Mouse (Mus musculus): ENCODE results near the gene Ergic3. TPM values are rescaled to one million over a fixed set of nuclear protein-coding genes. Genes with fewer than 3 reads are reported as not detected.
A peak's percentile ranks its signal among the peaks of the same experiment; 100 is the strongest.

The Ergic3 gene
- total RNA-seq, 1 experiment from 2014 or later: 84.0 TPM

- ATAC-seq (replicated peaks in 1 of 2; ENCODE audit: insufficient read depth in 1 of 2, low FRiP score in 2 of 2, low TSS enrichment in 1 of 2, low read depth in 1 of 2, poor library complexity in 2 of 2, severe bottlenecking in 2 of 2): no peak
These were observed 35.1 kb downstream of the Ergic3 start for GRCm38 (mm10) chr2:156042903-156043302.

- no peak; a peak in 1 of 4 replicates for ATAC-seq (replicated peaks in 1 of 2; ENCODE audit: insufficient read depth in 1 of 2, low FRiP score in 2 of 2, low TSS enrichment in 1 of 2, low read depth in 1 of 2, poor library complexity in 2 of 2, severe bottlenecking in 2 of 2)
These were observed 40.1 kb downstream of the Ergic3 start for GRCm38 (mm10) chr2:156047929-156048328.

- ATAC-seq (replicated peaks in 1 of 2; ENCODE audit: insufficient read depth in 1 of 2, low FRiP score in 2 of 2, low TSS enrichment in 1 of 2, low read depth in 1 of 2, poor library complexity in 2 of 2, severe bottlenecking in 2 of 2): no peak
These were observed 45.0 kb downstream of the Ergic3 start, which contains the start of gene Fer1l4 for GRCm38 (mm10) chr2:156052816-156053215. Gene Fer1l4, minus strand, starts transcription at chr2:156052947.

- ATAC-seq (replicated peaks in 1 of 2; ENCODE audit: insufficient read depth in 1 of 2, low FRiP score in 2 of 2, low TSS enrichment in 1 of 2, low read depth in 1 of 2, poor library complexity in 2 of 2, severe bottlenecking in 2 of 2): peak; percentile 70 to 75
These were observed 57.5 kb downstream of the Ergic3 start, which contains the start of gene Spag4 for GRCm38 (mm10) chr2:156065099-156066041. Gene Spag4, plus strand, starts transcription at chr2:156065175.

GRCm38 (mm10) chr2:156066126-156066525 lies 58.3 kb downstream of the Ergic3 start:
- ATAC-seq (replicated peaks in 1 of 2; ENCODE audit: insufficient read depth in 1 of 2, low FRiP score in 2 of 2, low TSS enrichment in 1 of 2, low read depth in 1 of 2, poor library complexity in 2 of 2, severe bottlenecking in 2 of 2): no peak

Other genes starting within 250 kb of the Ergic3 start
- gene Mmp24, start 232.7 kb upstream of the Ergic3 start, total RNA-seq (2017): 0.10 TPM in 1 of 2 replicates, not detected in the other
- gene BC029722, start 188.6 kb upstream of the Ergic3 start, total RNA-seq (2017): 21.0 and 27.2 TPM in 2 replicates
- 32.9 and 107 TPM in 2 replicates for gene Eif6, start 181.1 kb upstream of the Ergic3 start, total RNA-seq (2017)
- not detected in 2 replicates for gene Fam83c, start 173.2 kb upstream of the Ergic3 start, total RNA-seq (2017)
- 28.0 and 59.3 TPM in 2 replicates for gene Uqcc1, start 77.7 kb upstream of the Ergic3 start, total RNA-seq (2017)
- not detected in 2 replicates for gene Gm15557, start 67.3 kb upstream of the Ergic3 start, total RNA-seq (2017)
- not detected in 2 replicates for gene Gdf5, start 62.7 kb upstream of the Ergic3 start, total RNA-seq (2017)
- gene Cep250, start 51.6 kb upstream of the Ergic3 start, total RNA-seq (2017): 30.9 and 66.9 TPM in 2 replicates
- 0.69 and 1.4 TPM in 2 replicates for gene 6430550D23Rik, start 68 bp upstream of the Ergic3 start, total RNA-seq (2017)
- not detected in 2 replicates for gene Fer1l4, start 44.9 kb downstream of the Ergic3 start, total RNA-seq (2017)
- gene Spag4, start 57.1 kb downstream of the Ergic3 start, total RNA-seq (2017): 2.2 and 3.9 TPM in 2 replicates
- gene Cpne1, start 103.9 kb downstream of the Ergic3 start, total RNA-seq (2017): 19.0 and 19.3 TPM in 2 replicates
- 30.1 and 79.7 TPM in 2 replicates for gene Rbm12, start 103.9 kb downstream of the Ergic3 start, total RNA-seq (2017)
- gene Gm28036, start 119.0 kb downstream of the Ergic3 start, total RNA-seq (2017): 44.1 and 94.3 TPM in 2 replicates
- gene Romo1, start 136.0 kb downstream of the Ergic3 start, total RNA-seq (2017): 10.6 and 18.3 TPM in 2 replicates
- 32.7 and 37.4 TPM in 2 replicates for gene Nfs1, start 136.1 kb downstream of the Ergic3 start, total RNA-seq (2017)
- gene Rbm39, start 172.2 kb downstream of the Ergic3 start, total RNA-seq (2017): 988 and 1,114 TPM in 2 replicates
- 65.4 and 111 TPM in 2 replicates for gene Phf20, start 188.4 kb downstream of the Ergic3 start, total RNA-seq (2017)